Mouse (Mus musculus) gastrocnemius, postnatal 14 days (tissue): ENCODE measurements around the gene Chrnb1. TPM values are rescaled to one million over a fixed set of nuclear protein-coding genes. Genes with fewer than 3 reads are reported as not detected.
A peak's percentile ranks its signal among the peaks of the same experiment; 100 is the strongest.

Experiments used
- DNase-seq: peaks from one replicate; pipeline ENCODE4 v3.0.0; 2021; ENCODE audit warnings: mixed read lengths
- intact Hi-C: fragments of 180-260 bp; cut with DNase I; formaldehyde crosslinking; loops from one replicate; pipeline ENCODE4 v1.15.1; 2025; ENCODE audit warnings: low total_unique reads
- total RNA-seq, 2 experiments: library from RNA; stranded (reverse); gene quantifications; 2 replicates each; pipeline ENCODE4 v1.2.3; 2021

Chrnb1 gene
- total RNA-seq, 2 experiments from 2014 or later: 75.5 to 80.7 TPM

GRCm38 (mm10) chr11:69807641-69808040, 11.9 kb upstream of the Chrnb1 start:
- DNase-seq: no peak
- intact Hi-C loops: no loop called here

- no peak for DNase-seq
- intact Hi-C loops: no loop called here
These were observed 10.6 kb upstream of the Chrnb1 start for GRCm38 (mm10) chr11:69806378-69806777.

- intact Hi-C loops: loop anchor here (5.0 kb wide), 1 partner anchor 32 kb away; the partner anchor contains the start of genes Nlgn2 and Tmem256
- no peak for DNase-seq
These were observed 9.5 kb upstream of the Chrnb1 start, which contains the start of gene Tmem102 for GRCm38 (mm10) chr11:69804972-69805909. Gene Tmem102, minus strand, starts transcription at chr11:69805624.

GRCm38 (mm10) chr11:69804652-69804940, 8.9 kb upstream of the Chrnb1 start:
- peak; percentile 44 for DNase-seq
- intact Hi-C loops: loop anchor here (5.0 kb wide), 1 partner anchor 33 kb away; the partner anchor contains the start of genes Nlgn2 and Tmem256

- intact Hi-C loops: loop anchor here (5.0 kb wide), 1 partner anchor 33 kb away; the partner anchor contains the start of genes Nlgn2 and Tmem256
- DNase-seq: peak; percentile 83
These were observed 8.3 kb upstream of the Chrnb1 start for GRCm38 (mm10) chr11:69803786-69804651.

- intact Hi-C loops: loop anchor here (5.0 kb wide), 1 partner anchor 34 kb away; the partner anchor contains the start of genes Nlgn2 and Tmem256
- DNase-seq: no peak
These were observed 7.6 kb upstream of the Chrnb1 start for GRCm38 (mm10) chr11:69803328-69803727.

- peak; percentile 90 for DNase-seq
- intact Hi-C loops: loop anchor here (5.0 kb wide), 1 partner anchor 35 kb away; the partner anchor contains the start of genes Nlgn2 and Tmem256
These were observed 6.9 kb upstream of the Chrnb1 start for GRCm38 (mm10) chr11:69802648-69803105.

GRCm38 (mm10) chr11:69801379-69801977, 5.7 kb upstream of the Chrnb1 start, which contains the start of gene Fgf11:
Gene Fgf11, minus strand, starts transcription at chr11:69801857.
- intact Hi-C loops: loop anchor here (5.0 kb wide), 1 partner anchor 36 kb away; the partner anchor contains the start of genes Nlgn2 and Tmem256
- no peak for DNase-seq

- peak; percentile 73 for DNase-seq
- intact Hi-C loops: loop anchor here (5.0 kb wide), 1 partner anchor 37 kb away; the partner anchor contains the start of genes Nlgn2 and Tmem256
These were observed 4.9 kb upstream of the Chrnb1 start for GRCm38 (mm10) chr11:69800392-69801197.

- peak; percentile 76 for DNase-seq
- intact Hi-C loops: loop anchor here (5.0 kb wide), 1 partner anchor 37 kb away; the partner anchor contains the start of genes Nlgn2 and Tmem256
These were observed 4.3 kb upstream of the Chrnb1 start for GRCm38 (mm10) chr11:69800138-69800391.

GRCm38 (mm10) chr11:69799394-69800137, 3.8 kb upstream of the Chrnb1 start:
- intact Hi-C loops: loop anchor here (5.0 kb wide), 2 partner anchors 37 to 38 kb away; partner anchors contain the start of genes Nlgn2, Slc35g3 and Tmem256

GRCm38 (mm10) chr11:69797924-69798323, 2.2 kb upstream of the Chrnb1 start:
- intact Hi-C loops: loop anchor here (5.0 kb wide), 1 partner anchor 36 kb away; the partner anchor contains the start of gene Slc35g3
- no peak for DNase-seq

More at GRCm38 (mm10) chr11:69799394-69800137, 3.8 kb upstream of the Chrnb1 start:
- no peak for DNase-seq

GRCm38 (mm10) chr11:69795983-69796435, 266 bp upstream of the Chrnb1 start:
- intact Hi-C loops: loop anchor here (5.0 kb wide), 1 partner anchor 34 kb away; the partner anchor contains the start of gene Slc35g3
- DNase-seq: no peak

GRCm38 (mm10) chr11:69793429-69793828, 2.3 kb downstream of the Chrnb1 start:
- DNase-seq: no peak
- intact Hi-C loops: loop anchor here (5.0 kb wide), 1 partner anchor 829 kb away; no protein-coding TSS in a partner anchor

- no peak for DNase-seq
- intact Hi-C loops: loop anchor here (5.0 kb wide), 1 partner anchor 831 kb away; no protein-coding TSS in a partner anchor
These were observed 4.3 kb downstream of the Chrnb1 start for GRCm38 (mm10) chr11:69791420-69791819.

GRCm38 (mm10) chr11:69789431-69789830, 6.3 kb downstream of the Chrnb1 start:
- intact Hi-C loops: no loop called here
- no peak for DNase-seq

GRCm38 (mm10) chr11:69787306-69787705, 8.4 kb downstream of the Chrnb1 start:
- intact Hi-C loops: no loop called here
- no peak for DNase-seq
